Mouse (Mus musculus) myocyte (in vitro differentiated cells): Measurements from ENCODE around the gene Serpinb2. TPM values are rescaled to one million over a fixed set of nuclear protein-coding genes. Genes with fewer than 3 reads are reported as not detected.

Experiments
- H3K27me3 ChIP-seq: one replicate; pipeline ENCODE4 v1.6.1; 2011; ENCODE audit not compliant: control insufficient read depth, insufficient read depth, insufficient read length
- H3K36me3 ChIP-seq: one replicate; pipeline ENCODE4 v1.6.1; 2011; ENCODE audit not compliant: control insufficient read depth, insufficient read depth
- H3K4me2 ChIP-seq: one replicate; pipeline ENCODE4 v1.6.1; 2011; ENCODE audit warnings: low read depth, control low read depth
- H3K4me3 ChIP-seq: one replicate; pipeline ENCODE4 v1.5.1; 2011; ENCODE audit warnings: mild to moderate bottlenecking, control low read depth, moderate library complexity
- H3K79me2 ChIP-seq: one replicate; pipeline ENCODE4 v1.6.1; 2011; ENCODE audit not compliant: control insufficient read depth, insufficient read depth
- H3ac ChIP-seq: one replicate; pipeline ENCODE4 v1.6.1; 2011; ENCODE audit not compliant: control insufficient read depth, insufficient read length
- CEBPB ChIP-seq: IDR thresholded peaks from 2 replicates; pipeline ENCODE4 v1.6.1; 2011; ENCODE audit warnings: mild to moderate bottlenecking, moderate library complexity; ENCODE audit not compliant: poor library complexity, insufficient read depth, severe bottlenecking
- E2F4 ChIP-seq: IDR thresholded peaks from one replicate; pipeline ENCODE4 v1.6.1; 2011; ENCODE audit warnings: mild to moderate bottlenecking, control low read depth, moderate library complexity; ENCODE audit not compliant: insufficient read depth
- MAX ChIP-seq: IDR thresholded peaks from one replicate; pipeline ENCODE4 v1.6.1; 2011; ENCODE audit warnings: low read depth, mild to moderate bottlenecking, control low read depth
- MYOD1 ChIP-seq, 3 experiments: IDR thresholded peaks; one replicate each; pipeline ENCODE4 v1.6.1; 2011; ENCODE audit warnings: control low read depth in 2 of 3, low read depth in 2 of 3, mild to moderate bottlenecking in 2 of 3, moderate library complexity in 1 of 3; ENCODE audit not compliant: insufficient read length in 2 of 3, control insufficient read depth in 1 of 3
- MYOG ChIP-seq, 3 experiments: IDR thresholded peaks; one replicate each; pipeline ENCODE4 v1.6.1; 2011; ENCODE audit warnings: control low read depth in 2 of 3, low read depth in 2 of 3, mild to moderate bottlenecking in 2 of 3; ENCODE audit not compliant: insufficient read length in 2 of 3, control insufficient read depth in 1 of 3, insufficient read depth in 1 of 3
- POLR2A ChIP-seq: IDR thresholded peaks from one replicate; pipeline ENCODE4 v1.6.1; 2011; ENCODE audit warnings: low read depth, mild to moderate bottlenecking, control low read depth, moderate library complexity; ENCODE audit not compliant: insufficient read length
- POLR2AphosphoS2 ChIP-seq: IDR thresholded peaks from one replicate; pipeline ENCODE4 v1.6.1; 2011; ENCODE audit warnings: low read depth, control low read depth; ENCODE audit not compliant: insufficient read length
- REST ChIP-seq: IDR thresholded peaks from one replicate; pipeline ENCODE4 v1.6.1; 2011; ENCODE audit warnings: mild to moderate bottlenecking, control low read depth, moderate library complexity; ENCODE audit not compliant: insufficient read depth, insufficient read length
- SRF ChIP-seq: IDR thresholded peaks from one replicate; pipeline ENCODE4 v1.6.1; 2011; ENCODE audit warnings: low read depth; ENCODE audit not compliant: control insufficient read depth, insufficient read length
- TCF12 ChIP-seq: IDR thresholded peaks from one replicate; pipeline ENCODE4 v1.6.1; 2011; ENCODE audit warnings: mild to moderate bottlenecking, control low read depth; ENCODE audit not compliant: poor library complexity, insufficient read depth, severe bottlenecking
- TCF3 ChIP-seq: IDR thresholded peaks from one replicate; pipeline ENCODE4 v1.6.1; 2011; ENCODE audit warnings: low read depth, control low read depth; ENCODE audit not compliant: insufficient read length
- USF1 ChIP-seq: IDR thresholded peaks from one replicate; pipeline ENCODE4 v1.6.1; 2011; ENCODE audit warnings: low read depth, mild to moderate bottlenecking, control low read depth, moderate library complexity
- polyA plus RNA-seq: library from polyadenylated mRNA; unstranded; fragments of >200 nt; fragmentation: generic; extraction: Trizol; gene quantifications from one replicate; pipeline ENCODE4 v1.2.1, GENCODE M21; 2012; ENCODE audit warnings: missing spikeins

Serpinb2 gene
- polyA plus RNA-seq, 1 experiment = 0.06 TPM

DNA sequence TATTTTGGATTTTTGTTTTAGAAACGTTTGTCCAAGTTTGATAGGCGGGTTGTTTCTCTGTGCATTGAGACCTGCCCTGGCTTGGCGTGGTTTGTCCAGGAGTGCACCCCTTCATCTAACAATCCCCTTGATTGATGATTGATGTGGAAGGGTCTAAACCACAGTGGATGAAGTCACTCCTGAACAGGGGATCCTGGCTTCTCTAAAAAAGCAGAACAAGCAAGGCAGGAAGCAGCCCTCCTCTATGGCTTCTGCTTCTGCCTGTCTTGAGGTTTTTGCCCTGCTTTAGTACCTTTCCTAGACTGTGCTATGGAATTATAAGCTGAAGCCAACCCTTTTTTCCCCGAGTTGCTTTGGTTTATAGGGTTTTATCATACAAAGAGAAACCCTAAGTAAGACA, 14.4 kb downstream of the Serpinb2 start:
- Histone ChIP-seq H3K79me2 (no peaks in the 10 kb centered on the region), H3ac (no peak overlapping the region), H3K36me3 (no peaks in the 10 kb centered on the region), H3K27me3 (no peaks in the 10 kb centered on the region), H3K4me2 (no peak overlapping the region), H3K4me3 (no peak overlapping the region)
- no peak for TF ChIP-seq POLR2AphosphoS2
- no peak for TF ChIP-seq TCF12
- no peak for TF ChIP-seq CEBPB
- no peak for TF ChIP-seq MAX
- no peak for TF ChIP-seq E2F4
- TF ChIP-seq SRF = no peak
- no peak for TF ChIP-seq POLR2A
- no peak for TF ChIP-seq USF1
- TF ChIP-seq MYOD1 (IDR thresholded peaks at IDR 0.05; ENCODE audit: control insufficient read depth in 1 of 3, insufficient read length in 2 of 3, low read depth in 2 of 3) = no peak
- TF ChIP-seq TCF3 = no peak

- H3ac ChIP-seq = no peak overlapping the region
- H3K27me3 ChIP-seq = no peaks in the 10 kb centered on the region
- no peak overlapping the region for H3K4me3 ChIP-seq
- H3K36me3 ChIP-seq = no peaks in the 10 kb centered on the region
- H3K4me2 ChIP-seq = no peak overlapping the region
- H3K79me2 ChIP-seq = no peaks in the 10 kb centered on the region
- TF ChIP-seq USF1 = no peak
- no peak for TF ChIP-seq MYOG (IDR thresholded peaks at IDR 0.05; ENCODE audit: control insufficient read depth in 1 of 3, insufficient read depth in 1 of 3, insufficient read length in 2 of 3, low read depth in 2 of 3)
- no peak for TF ChIP-seq TCF12
- no peak for TF ChIP-seq POLR2AphosphoS2
- TF ChIP-seq MAX = no peak
- no peak for TF ChIP-seq TCF3
- TF ChIP-seq CEBPB = no peak
- no peak for TF ChIP-seq REST
- no peak for TF ChIP-seq E2F4
- TF ChIP-seq SRF = no peak
- no peak for TF ChIP-seq POLR2A
- no peak for TF ChIP-seq MYOD1 (IDR thresholded peaks at IDR 0.05; ENCODE audit: control insufficient read depth in 1 of 3, insufficient read length in 2 of 3, low read depth in 2 of 3)
Observed at GRCm38 (mm10) chr1:107528325-107529078, 17.3 kb downstream of the Serpinb2 start.

GRCm38 (mm10) chr1:107529365-107530052, 18.3 kb downstream of the Serpinb2 start:
- Histone ChIP-seq H3K79me2 (no peaks in the 10 kb centered on the region), H3K27me3 (no peaks in the 10 kb centered on the region), H3K4me2 (no peak overlapping the region), H3K36me3 (no peaks in the 10 kb centered on the region), H3ac (no peak overlapping the region), H3K4me3 (no peak overlapping the region)
- no peak for TF ChIP-seq TCF3
- TF ChIP-seq POLR2AphosphoS2 = no peak
- no peak for TF ChIP-seq MAX
- no peak for TF ChIP-seq E2F4
- no peak for TF ChIP-seq SRF
- no peak for TF ChIP-seq USF1
- TF ChIP-seq CEBPB = no peak
- no peak for TF ChIP-seq MYOG (IDR thresholded peaks at IDR 0.05; ENCODE audit: control insufficient read depth in 1 of 3, insufficient read depth in 1 of 3, insufficient read length in 2 of 3, low read depth in 2 of 3)
- TF ChIP-seq POLR2A = no peak
- TF ChIP-seq REST = no peak
- no peak for TF ChIP-seq TCF12
- no peak for TF ChIP-seq MYOD1 (IDR thresholded peaks at IDR 0.05; ENCODE audit: control insufficient read depth in 1 of 3, insufficient read length in 2 of 3, low read depth in 2 of 3)

DNA sequence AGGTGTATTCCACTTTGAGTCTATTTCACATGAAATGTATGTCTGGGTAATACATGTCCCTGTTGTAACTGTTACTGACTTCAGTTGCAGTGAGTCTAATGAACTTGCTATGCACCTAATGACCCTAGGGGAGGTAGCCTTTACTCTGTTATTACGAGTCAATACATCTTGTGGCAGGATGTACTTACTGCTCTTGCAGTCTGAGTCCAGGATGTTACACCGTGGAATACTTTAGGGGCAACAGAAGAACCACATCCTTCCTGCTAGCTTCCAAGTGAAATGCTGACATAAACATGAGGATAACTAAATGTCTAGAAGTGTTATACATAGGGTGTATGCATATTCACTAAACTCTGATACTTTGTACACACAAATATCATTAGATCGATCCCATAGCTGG, 22.5 kb downstream of the Serpinb2 start:
- no peaks in the 10 kb centered on the region for H3K36me3 ChIP-seq

More for the DNA sequence above, 22.5 kb downstream of the Serpinb2 start:
- no peak overlapping the region for H3K4me3 ChIP-seq
- TF ChIP-seq POLR2AphosphoS2 = no peak
- TF ChIP-seq REST = no peak
- no peak for TF ChIP-seq E2F4
- TF ChIP-seq TCF3 = no peak
- no peak for TF ChIP-seq MYOG (IDR thresholded peaks at IDR 0.05; ENCODE audit: control insufficient read depth in 1 of 3, insufficient read depth in 1 of 3, insufficient read length in 2 of 3, low read depth in 2 of 3)
- TF ChIP-seq MAX = no peak
- TF ChIP-seq MYOD1 (IDR thresholded peaks at IDR 0.05; ENCODE audit: control insufficient read depth in 1 of 3, insufficient read length in 2 of 3, low read depth in 2 of 3) = no peak
- TF ChIP-seq CEBPB = no peak
- no peak for TF ChIP-seq USF1
- TF ChIP-seq SRF = no peak
- no peak for TF ChIP-seq POLR2A
- TF ChIP-seq TCF12 = no peak
- no peaks in the 10 kb centered on the region for H3K27me3 ChIP-seq
- H3K79me2 ChIP-seq = no peaks in the 10 kb centered on the region
- no peak overlapping the region for H3K4me2 ChIP-seq
- H3ac ChIP-seq = no peak overlapping the region
